Mouse (Mus musculus) right cerebral cortex, postnatal 36 days (tissue): ENCODE measurements around the gene Casp7.
"Not testable (repeated sequence)": the region's sequence is repeated elsewhere in the genome, so short reads cannot be mapped to it uniquely, and the experiment has no call there.

Experiments used
- DNase-seq, 2 experiments: peaks; one replicate each; pipeline ENCODE4 v3.0.0; 2022; ENCODE audit warnings: low spot score in 2 of 2, mixed read lengths in 1 of 2

Gene Casp7

DNA sequence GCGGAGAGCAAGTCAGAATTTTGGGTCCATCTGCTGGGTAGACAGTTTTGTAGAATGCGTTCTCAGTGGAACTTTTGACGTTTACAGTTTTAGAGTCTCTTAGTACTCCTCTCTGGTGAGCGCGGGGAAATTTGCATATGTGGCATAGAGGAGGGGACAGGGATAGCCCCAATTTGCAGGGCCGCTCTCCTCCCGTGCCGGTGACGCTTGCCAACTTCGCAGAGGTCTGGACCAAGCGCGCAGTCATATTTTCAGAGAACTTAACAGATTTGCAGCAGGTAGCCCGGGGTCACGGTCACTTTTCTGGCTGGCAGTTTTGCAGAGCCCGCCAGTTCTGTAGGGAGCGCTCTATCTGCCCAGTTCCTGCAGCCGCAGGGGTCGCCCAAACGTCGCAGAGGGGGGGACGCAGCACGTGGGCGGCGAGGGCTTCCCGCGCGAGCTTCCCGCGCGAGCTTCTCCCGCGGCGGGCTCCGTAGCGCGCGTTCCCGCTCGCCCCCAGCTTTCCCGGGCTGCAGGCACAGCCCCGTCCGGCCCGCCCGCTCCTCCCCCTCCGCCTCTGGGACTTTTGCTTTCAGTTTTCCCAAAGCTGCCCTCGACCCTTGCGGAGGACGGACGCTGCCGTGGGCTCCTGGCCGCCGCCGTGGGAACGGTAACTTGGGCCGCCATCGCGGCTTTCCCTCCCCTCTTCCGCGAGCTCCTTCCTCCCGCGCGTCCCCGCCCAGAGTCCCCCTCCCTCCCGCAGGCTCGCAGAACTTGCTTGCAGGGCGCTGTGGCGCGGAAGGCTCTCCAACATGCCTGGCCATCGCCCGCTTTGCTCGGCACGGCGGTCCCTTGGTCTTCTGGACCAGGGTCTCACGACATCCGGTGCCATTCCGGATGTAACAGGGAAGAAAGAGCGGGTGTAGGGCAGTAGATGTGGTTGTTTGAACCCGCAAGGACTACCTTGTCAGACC lies at the start of gene Casp7:
Gene Casp7, plus strand, starts transcription at position 461 of the 953 bp plus-strand sequence.
- DNase-seq: peak in 1 of 2 experiments; percentile 5

DNA sequence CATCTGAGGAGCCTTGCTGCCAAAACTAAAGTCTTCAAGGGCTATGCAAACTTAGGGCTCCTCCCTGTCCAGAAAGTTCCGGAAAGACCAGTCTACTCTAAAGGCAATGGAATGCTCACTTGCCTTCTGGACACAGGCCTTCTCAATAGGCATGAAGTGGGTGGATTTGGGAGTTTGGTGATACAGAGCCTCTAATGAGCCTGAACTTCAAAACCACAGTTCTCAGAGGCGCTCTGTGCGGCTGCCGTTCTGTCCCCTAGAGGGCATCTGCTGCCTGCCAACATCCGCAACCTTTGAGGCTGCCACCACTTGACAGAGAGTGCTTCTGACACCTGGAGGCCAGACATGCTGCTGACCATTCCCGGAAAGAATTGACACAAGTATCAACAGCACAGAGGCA lies 47.6 kb upstream of the Casp7 start:
- no peak for DNase-seq

DNA sequence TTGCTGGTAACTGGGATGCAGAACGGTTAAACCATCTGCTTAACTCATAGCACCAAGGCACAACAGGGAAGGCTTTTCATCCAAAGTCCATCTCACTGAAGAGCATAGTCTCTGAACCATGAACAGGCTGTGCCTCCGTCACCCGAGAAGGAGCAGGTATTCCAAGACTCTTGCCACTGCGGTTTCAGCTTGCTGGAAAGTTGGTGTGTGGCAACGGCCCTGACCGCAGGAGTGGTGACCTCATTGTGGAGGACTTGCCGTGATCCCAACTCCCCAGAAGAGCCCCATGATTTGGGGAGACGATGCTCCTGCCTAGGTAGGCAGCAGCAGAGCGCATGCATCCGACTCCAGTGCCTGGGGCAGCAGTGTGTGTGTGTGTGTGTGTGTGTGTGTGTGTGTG lies 43.2 kb upstream of the Casp7 start:
- DNase-seq: no peak

- no peak for DNase-seq
Measured at GRCm38 (mm10) chr19:56355201-56355600, 41.7 kb upstream of the Casp7 start.

- DNase-seq: no peak
Measured at GRCm38 (mm10) chr19:56356480-56357373, 40.2 kb upstream of the Casp7 start.

DNA sequence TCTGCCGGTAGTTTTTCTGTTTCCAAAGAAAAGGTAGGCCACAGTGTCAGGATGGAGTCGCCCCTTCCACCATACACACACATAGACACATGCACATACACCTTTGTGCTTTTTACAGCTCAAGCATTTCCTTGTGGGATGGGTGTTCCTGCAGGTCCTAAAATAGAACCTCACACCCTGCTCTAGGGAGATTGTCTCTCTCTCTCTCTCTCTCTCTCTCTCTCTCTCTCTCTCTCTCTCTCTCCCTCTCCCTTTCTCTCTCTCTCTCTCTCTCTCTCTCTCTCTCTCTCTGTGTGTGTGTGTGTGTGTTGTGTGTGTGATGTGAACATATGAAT lies 39.6 kb upstream of the Casp7 start:
- not testable (repeated sequence) for DNase-seq

DNA sequence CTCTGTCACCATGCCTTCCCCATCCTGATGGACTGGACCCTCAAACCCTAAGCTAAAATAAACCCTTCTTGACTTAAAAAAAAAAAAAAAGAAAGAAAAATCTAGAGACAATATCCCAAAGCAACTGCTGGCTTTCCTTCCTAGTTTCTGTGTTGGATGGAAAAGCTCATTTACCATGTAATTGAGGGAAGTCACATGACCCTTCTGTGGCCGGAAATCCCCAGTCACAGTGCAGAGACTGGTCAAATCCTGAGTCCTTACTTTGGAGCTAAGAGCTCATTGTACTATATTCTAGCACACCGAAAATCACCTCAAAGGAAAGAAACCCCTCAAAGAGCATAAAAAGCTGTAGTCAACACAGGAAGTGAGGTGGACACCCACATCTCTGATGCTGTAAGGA lies 38.0 kb upstream of the Casp7 start:
- no peak for DNase-seq

GRCm38 (mm10) chr19:56363721-56364460 lies 33.0 kb upstream of the Casp7 start:
- DNase-seq: no peak

GRCm38 (mm10) chr19:56364563-56364962 lies 32.4 kb upstream of the Casp7 start:
- DNase-seq: no peak

- DNase-seq: no peak
Measured at GRCm38 (mm10) chr19:56366168-56366567, 30.8 kb upstream of the Casp7 start.

DNA sequence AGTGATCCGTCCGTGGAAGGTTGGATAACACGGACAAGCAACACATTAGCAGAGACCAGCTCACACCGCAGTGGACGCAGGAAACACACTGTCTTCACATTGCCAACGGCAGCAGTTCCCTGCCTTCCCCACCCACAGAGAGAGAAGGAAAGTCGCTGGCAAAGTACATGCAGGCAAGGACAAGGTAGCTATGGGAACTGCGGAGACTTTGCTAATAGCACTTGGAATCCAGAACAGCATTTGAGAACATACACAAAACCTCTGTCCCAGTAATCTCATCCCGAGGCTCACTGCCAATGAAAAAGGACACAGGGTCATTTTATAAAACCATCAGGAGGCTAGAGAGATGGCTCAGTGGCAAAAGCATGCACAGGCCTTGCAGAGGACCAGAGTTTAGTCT lies 30.3 kb upstream of the Casp7 start:
- no peak for DNase-seq

GRCm38 (mm10) chr19:56367778-56368177 lies 29.2 kb upstream of the Casp7 start:
- DNase-seq: no peak

- DNase-seq: no peak
Measured at GRCm38 (mm10) chr19:56368912-56369311, 28.0 kb upstream of the Casp7 start.

DNA sequence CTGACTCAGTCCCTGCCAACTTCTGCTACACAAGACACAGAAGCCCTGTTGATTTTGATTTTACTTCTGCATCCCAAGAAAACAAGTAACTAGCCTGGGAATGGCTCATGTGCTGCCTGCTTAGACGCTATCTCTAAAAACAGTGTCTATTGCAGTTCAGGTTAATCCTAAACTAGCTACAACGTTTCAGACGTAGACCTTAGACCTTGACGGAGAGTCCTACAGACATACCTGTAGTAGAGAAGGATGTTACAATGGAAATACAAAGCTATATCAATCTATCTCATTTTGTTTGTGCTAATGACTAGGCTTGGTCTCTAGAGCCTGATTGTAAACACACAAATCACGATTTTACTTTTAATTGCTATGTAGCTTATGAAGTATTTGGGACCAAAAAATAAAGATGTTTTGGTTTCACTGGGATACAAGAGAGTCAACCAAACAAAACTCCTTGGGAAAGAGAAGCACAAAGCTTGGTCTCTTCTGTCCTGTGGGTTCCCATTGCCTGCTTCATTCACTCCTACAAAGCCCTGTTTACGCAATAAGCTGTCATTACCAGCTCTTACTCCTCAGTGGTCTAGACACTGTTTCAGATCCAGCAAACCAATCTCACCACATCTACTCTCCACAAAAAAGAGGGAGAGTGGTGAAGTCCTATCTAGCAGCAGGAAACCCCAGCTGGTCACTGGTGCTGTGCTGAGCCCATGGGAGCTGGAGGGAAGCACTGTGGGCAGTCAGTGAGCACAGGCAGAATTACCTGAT lies 26.4 kb upstream of the Casp7 start:
- no peak for DNase-seq

DNA sequence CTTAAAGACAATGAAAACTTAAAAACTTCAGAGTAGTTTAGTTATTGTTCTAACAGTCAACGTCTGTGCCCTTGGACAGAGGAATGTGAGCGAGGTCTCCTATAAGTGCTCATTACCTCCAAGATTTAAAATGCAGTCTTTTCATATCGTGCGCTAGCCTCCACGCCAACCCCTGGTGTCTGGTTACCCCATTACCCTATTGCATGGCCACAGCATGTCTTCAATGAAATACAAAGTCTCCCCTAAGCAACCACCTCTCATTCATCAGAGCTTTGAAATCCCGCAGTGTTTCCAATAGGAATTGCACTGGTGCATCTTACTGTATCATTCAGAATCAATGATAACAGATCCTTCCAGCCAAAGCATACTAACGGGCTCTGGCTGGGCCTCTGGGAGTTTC lies 24.7 kb upstream of the Casp7 start:
- no peak for DNase-seq

- DNase-seq: no peak
Measured at GRCm38 (mm10) chr19:56373246-56373645, 23.7 kb upstream of the Casp7 start.

DNA sequence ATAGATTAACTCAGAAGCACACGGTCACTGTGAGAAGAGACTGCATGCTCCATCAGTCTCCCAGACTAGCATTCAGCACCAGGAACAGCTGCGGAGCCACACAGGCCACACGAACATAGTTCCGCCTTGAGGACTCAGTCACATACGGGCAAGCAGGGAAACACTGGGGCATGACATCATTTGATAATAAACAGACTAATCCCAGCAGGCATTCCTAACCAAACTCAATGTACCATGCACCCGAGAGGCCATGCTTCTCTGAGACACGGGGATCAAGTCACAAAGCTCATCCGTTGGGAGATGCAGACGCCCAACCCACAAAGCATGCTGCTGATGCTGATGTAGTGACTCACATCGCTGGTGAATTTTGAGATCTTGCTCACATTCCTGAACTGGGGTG lies 22.9 kb upstream of the Casp7 start:
- DNase-seq: no peak

DNA sequence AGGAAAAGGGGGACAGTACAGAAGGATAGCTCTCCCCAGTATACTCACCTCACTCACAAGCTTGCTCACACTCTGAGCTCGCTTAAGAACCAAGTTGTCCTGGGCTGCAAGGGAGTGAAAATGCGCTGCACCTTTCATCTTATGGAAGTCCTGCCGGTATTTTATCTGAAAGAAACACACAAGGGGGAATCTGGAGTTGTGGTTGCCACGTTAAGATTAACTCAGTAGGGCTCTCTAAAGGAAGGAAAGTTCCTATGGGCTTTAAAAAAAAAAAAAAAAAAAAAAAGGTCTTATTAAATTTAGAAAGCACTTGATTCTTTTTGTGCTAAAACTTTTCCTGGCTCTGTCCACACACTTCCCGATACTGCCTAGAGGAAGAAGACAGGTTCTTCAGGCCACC lies 18.9 kb upstream of the Casp7 start:
- no peak for DNase-seq

DNA sequence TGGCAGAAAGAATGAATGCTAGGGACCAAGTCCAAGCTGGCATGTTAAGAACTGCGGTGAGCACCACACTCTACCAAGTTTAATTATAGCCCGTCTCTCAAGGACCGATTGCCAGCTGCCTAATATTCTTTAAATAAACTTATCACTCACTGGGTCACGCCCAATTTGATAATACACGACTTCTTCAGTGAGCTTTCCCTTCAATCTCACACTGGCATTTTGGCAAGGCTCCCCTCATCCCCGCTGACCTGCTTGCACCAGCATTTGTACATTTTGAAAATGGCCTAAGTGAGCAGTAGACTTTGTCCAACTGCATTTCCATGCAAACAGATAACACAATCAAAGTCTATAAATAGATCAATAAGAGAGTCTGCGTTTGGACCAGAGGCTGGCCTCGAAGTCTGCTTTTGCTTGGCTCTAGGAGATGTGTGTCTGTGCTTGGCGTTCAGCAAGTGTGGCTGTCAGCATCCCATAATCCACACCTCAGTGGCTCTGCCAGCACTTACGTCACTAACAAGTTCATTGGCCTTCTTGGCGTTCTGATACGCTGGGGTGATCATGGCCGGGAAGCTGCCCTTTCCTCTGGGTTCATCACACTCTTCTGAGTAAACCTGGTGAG lies 18.3 kb upstream of the Casp7 start:
- no peak for DNase-seq

- no peak for DNase-seq
Measured at GRCm38 (mm10) chr19:56380341-56380740, 16.6 kb upstream of the Casp7 start.

DNA sequence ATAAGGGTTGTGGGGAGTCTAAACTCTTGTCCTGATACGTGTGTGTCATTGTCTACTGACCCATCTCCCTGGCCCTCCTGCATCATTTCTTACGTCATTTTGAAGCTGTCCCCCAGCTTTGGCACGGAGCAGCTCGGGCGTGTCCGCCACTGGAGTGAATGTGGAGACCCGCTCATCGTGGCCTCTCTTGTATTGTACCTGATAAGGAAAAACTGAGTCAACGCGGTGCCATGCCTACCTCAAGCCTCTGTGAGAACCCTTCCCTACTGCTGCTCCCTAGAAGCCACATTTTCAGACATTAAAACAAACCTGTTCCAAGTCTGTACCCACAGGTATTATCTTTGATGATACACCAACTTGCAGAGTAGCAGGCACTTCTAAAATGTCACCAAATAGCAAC lies 15.5 kb upstream of the Casp7 start:
- DNase-seq: no peak
